Mouse (Mus musculus): ENCODE measurements around the gene Vegfa. TPM values are rescaled to one million over a fixed set of nuclear protein-coding genes. Genes with fewer than 3 reads are reported as not detected.

Gene Vegfa
- polyA plus RNA-seq, 1 experiment from 2014 or later = 7.7 TPM

DNA sequence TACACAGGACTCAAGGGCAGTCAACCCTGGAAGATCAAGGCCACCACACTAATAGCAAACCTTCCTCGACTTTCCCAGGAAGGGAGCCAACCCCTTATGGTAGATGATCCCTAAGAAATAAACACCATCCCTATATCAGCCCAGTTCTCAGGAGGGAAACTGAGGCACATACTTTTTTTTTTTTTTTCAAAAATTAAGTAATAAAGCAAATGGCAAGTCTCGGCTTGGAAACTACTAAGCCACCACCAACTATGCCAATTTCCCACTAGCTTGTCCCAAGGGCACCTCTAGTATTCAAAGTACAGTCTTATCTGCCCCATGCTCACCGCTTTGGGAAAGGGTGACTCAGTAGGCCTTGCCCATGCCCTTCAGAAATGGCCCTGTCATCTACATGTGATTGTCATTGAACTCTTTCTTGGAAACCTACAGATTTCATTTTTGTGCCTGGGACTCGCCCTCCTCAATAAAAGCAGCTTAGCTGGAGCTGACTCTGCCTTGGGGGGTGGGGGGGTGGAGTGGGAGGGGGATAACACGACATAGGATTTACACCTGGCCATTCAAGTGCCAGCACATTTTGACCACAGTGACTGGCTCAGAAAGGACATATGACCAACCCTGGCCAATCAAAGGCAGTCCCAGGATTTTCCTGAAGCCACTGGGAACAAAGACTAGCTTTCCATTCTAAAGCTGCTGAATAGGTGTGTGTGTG is 43.5 kb upstream of the Vegfa start:
- 74% methylated on average over 5 of the region's 5 CpGs for WGBS
- no peak for ATAC-seq (ENCODE audit: insufficient read depth)
- Histone ChIP-seq H3K9ac (no peak overlapping the region), H3K4me3 (ENCODE audit: low read depth, low read length) (no peak overlapping the region), H3K36me3 (ENCODE audit: insufficient read depth) (no peaks in the 10 kb centered on the region), H3K27ac (ENCODE audit: low read depth) (no peak overlapping the region), H3K9me3 (ENCODE audit: low read depth, low read length) (0 out of 2 replicates have a peak, but pooled peaks cover 4% of the 10 kb centered on the region), H3K4me1 (ENCODE audit: insufficient read depth) (peaks cover 14% of the 10 kb centered on the region), H3K27me3 (ENCODE audit: insufficient read depth, low read length) (no peaks in the 10 kb centered on the region), H3K4me2 (no peak overlapping the region)
- DNase-seq = no peak
- TF ChIP-seq CTCF (IDR thresholded peaks at IDR 0.05; ENCODE audit: low read depth) = no peak

DNA sequence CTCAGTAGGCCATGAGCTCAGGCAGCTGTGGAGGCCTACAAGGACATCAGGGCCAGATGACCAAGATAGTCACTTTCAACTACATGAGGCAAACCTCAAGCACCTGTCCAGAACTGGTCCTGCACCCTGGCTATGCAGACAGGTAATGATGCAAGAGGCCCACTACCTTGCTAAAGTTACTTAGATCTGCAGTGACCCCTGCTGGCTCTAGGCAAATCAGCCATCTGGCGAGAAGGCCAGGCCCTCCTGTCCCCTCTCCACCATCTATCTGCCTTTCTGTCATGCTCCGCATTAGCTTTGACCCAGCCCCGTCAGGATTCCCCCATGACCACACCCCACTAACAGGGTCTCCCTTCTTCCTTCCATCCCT is 42.9 kb upstream of the Vegfa start:
- Histone ChIP-seq H3K9me3 (ENCODE audit: low read depth, low read length) (0 out of 2 replicates have a peak, but pooled peaks cover 4% of the 10 kb centered on the region), H3K4me1 (ENCODE audit: insufficient read depth) (peaks cover 14% of the 10 kb centered on the region), H3K27me3 (ENCODE audit: insufficient read depth, low read length) (no peaks in the 10 kb centered on the region), H3K27ac (ENCODE audit: low read depth) (no peak overlapping the region), H3K9ac (no peak overlapping the region), H3K36me3 (ENCODE audit: insufficient read depth) (no peaks in the 10 kb centered on the region), H3K4me3 (ENCODE audit: low read depth, low read length) (no peak overlapping the region), H3K4me2 (no peak overlapping the region)
- ATAC-seq (ENCODE audit: insufficient read depth) (no peak), DNase-seq (peak; percentile 77)
- 43% methylated on average over 3 of the region's 3 CpGs for WGBS
- TF ChIP-seq CTCF (IDR thresholded peaks at IDR 0.05; ENCODE audit: low read depth) = peak; percentile 74

DNA sequence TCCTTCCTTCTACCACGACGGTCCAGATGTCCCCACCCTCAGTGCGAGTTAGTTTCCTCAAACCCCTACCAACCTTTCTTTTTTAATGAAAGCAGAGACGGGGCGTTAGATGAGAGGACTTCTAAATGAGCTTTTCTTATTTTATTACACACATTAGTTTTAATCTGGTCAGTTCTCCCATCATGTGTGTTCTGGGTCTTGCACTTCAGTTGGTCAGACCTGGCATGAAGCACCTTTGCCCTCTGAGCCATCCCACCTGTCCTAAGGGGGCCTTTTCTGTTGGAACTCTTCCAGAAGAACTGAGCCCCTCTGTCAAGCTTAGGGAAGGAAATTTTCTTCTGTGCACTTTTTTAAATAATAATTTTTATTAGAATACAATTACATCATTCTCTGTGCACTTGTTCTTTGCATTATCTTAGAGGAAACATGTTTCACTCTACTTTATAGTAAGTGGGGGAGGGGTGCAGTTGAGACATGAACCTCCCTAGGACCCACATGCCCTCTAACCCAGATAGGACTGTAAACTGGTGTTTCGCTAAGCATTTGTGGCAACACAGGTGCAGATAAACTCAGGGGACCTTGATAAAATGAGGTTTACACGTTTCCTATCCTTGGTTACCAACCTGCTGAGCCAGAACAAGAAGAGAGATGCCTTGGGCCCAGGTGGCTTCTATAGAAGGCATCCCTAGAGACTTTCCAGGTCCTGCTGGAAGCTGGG is 42.4 kb upstream of the Vegfa start:
- no peak for ATAC-seq (ENCODE audit: insufficient read depth)
- Histone ChIP-seq H3K4me1 (ENCODE audit: insufficient read depth) (peaks cover 14% of the 10 kb centered on the region), H3K4me2 (peak overlapping the region; percentile 57), H3K9me3 (ENCODE audit: low read depth, low read length) (0 out of 2 replicates have a peak, but pooled peaks cover 4% of the 10 kb centered on the region), H3K27ac (ENCODE audit: low read depth) (0 out of 2 replicates have a peak overlapping the region, but pooled peaks have one; percentile 19), H3K27me3 (ENCODE audit: insufficient read depth, low read length) (no peaks in the 10 kb centered on the region), H3K36me3 (ENCODE audit: insufficient read depth) (no peaks in the 10 kb centered on the region), H3K9ac (peak overlapping the region; percentile 17; the same call in 1 of the 2 replicates), H3K4me3 (ENCODE audit: low read depth, low read length) (peak overlapping the region; percentile 23)
- no peak for DNase-seq
- 36% methylated on average over 7 of the region's 7 CpGs for WGBS
- TF ChIP-seq CTCF (IDR thresholded peaks at IDR 0.05; ENCODE audit: low read depth) = no peak

DNA sequence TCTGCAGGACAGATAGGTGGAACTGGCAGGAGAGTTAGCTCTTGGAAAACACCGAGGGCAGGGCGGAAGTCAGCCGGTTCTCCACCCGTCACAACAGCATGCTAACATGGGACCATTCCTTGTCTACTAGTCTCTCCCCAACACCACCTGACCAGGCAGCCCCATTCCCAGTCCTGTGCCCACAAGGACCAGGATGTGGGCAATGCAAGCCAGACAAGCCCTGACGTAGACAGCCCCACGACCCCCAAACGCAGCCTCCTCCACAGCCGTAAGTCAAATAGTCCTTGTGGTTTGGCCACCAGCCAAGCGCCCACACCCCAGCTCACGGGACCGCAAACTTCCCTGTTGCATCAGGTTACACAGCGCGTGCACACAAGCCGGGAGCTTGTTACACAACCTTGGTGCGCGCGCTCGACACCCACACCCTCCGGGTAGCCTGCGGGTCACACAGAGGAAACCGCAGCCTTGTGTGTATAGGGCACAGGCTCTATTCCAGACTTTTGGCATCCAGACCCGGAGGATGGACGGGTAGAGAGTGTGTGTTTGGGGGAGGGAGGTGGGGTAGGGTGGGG is 41.6 kb upstream of the Vegfa start:
- peak; percentile 86 for ATAC-seq (ENCODE audit: insufficient read depth)
- Histone ChIP-seq H3K9ac (peak overlapping the region; percentile 17; the same call in 1 of the 2 replicates), H3K27ac (ENCODE audit: low read depth) (peak overlapping the region; percentile 19; the same call in 1 of the 2 replicates)

DNA sequence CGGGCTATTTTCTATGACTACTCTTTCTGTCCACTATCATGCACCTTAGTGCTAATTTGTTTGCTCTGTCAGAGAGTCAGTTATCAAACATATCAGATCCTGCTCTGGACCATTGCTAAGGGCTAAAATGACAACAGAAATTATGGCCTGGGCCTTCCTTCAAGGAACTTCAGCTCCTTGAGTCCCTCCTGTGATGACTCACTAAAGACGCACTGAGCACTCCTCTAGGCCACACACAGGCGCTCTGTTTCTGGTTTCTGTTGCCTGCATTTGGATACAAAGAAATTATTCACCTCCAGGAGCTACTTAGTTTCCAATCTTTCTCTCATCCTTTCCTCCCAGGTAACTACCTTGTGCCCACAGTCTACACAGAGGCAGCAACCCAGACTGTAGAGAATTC is 39.4 kb upstream of the Vegfa start:
- Histone ChIP-seq H3K36me3 (ENCODE audit: insufficient read depth) (no peaks in the 10 kb centered on the region), H3K4me3 (ENCODE audit: low read depth, low read length) (no peak overlapping the region), H3K4me2 (no peak overlapping the region), H3K27ac (ENCODE audit: low read depth) (no peak overlapping the region), H3K9me3 (ENCODE audit: low read depth, low read length) (no peaks in the 10 kb centered on the region), H3K9ac (no peak overlapping the region), H3K4me1 (ENCODE audit: insufficient read depth) (peaks cover 14% of the 10 kb centered on the region), H3K27me3 (ENCODE audit: insufficient read depth, low read length) (no peaks in the 10 kb centered on the region)
- ATAC-seq (ENCODE audit: insufficient read depth) (no peak), DNase-seq (no peak)
- TF ChIP-seq CTCF (IDR thresholded peaks at IDR 0.05; ENCODE audit: low read depth) = no peak
- WGBS = 73% methylated on average over 3 of the region's 3 CpGs

More for the DNA sequence above, 41.6 kb upstream of the Vegfa start:
- H3K4me2 ChIP-seq = peak overlapping the region; percentile 57
- peak overlapping the region; percentile 23 for H3K4me3 ChIP-seq (ENCODE audit: low read depth, low read length)
- TF ChIP-seq CTCF (IDR thresholded peaks at IDR 0.05; ENCODE audit: low read depth) = no peak
- H3K36me3 ChIP-seq (ENCODE audit: insufficient read depth) = no peaks in the 10 kb centered on the region
- no peaks in the 10 kb centered on the region for H3K27me3 ChIP-seq (ENCODE audit: insufficient read depth, low read length)
- WGBS = 12% methylated on average over 23 of the region's 23 CpGs
- H3K4me1 ChIP-seq (ENCODE audit: insufficient read depth) = peaks cover 14% of the 10 kb centered on the region
- 0 out of 2 replicates have a peak, but pooled peaks cover under 1% of the 10 kb centered on the region for H3K9me3 ChIP-seq (ENCODE audit: low read depth, low read length)
- peak; percentile 94 for DNase-seq

DNA sequence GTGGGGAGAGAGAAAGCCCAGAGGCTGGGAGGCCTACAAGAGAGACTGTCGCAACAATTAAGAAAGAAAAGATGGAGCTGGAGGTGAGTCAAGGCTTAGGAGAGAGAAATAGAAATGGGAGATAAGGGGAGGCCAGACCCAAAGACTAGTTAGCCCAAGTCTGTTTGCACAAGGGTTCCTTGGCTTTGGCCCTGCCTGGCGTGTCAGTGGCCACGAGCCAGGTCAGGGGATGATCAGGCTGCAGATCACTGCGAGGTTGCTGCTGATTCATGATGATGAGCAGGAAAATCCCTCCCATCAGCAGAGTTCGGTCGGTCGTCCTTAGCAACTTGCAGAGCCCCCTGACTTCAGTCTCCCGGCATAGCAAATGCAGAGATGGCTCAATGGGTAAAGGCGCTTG is 37.9 kb upstream of the Vegfa start:
- WGBS = 60% methylated on average over 9 of the region's 9 CpGs

DNA sequence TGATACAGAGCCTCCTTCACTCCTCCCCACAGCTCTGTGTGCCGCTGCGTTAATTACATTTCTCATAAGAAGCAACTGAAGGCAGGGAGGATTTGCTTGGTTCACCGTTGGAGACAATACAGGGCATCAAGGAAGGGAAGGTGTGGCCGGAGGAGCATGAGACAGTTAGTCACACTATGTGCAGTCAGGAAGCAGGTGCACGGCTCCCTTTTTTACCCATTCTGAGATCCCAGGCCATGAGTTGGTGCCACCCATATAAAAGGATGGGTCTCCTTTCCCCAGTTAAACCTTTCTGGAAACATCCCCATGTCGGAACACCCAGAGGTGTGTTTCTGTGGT is 31.8 kb upstream of the Vegfa start:
- TF ChIP-seq CTCF (IDR thresholded peaks at IDR 0.05; ENCODE audit: low read depth) = no peak
- Histone ChIP-seq H3K36me3 (ENCODE audit: insufficient read depth) (no peaks in the 10 kb centered on the region), H3K27ac (ENCODE audit: low read depth) (peak overlapping the region; percentile 58; the same call in 1 of the 2 replicates), H3K9me3 (ENCODE audit: low read depth, low read length) (no peaks in the 10 kb centered on the region), H3K9ac (no peak overlapping the region), H3K4me1 (ENCODE audit: insufficient read depth) (0 out of 2 replicates have a peak, but pooled peaks cover 6% of the 10 kb centered on the region), H3K4me3 (ENCODE audit: low read depth, low read length) (no peak overlapping the region), H3K4me2 (peak overlapping the region; percentile 27; the same call in 1 of the 2 replicates), H3K27me3 (ENCODE audit: insufficient read depth, low read length) (no peaks in the 10 kb centered on the region)
- WGBS = 37% methylated on average over 6 of the region's 6 CpGs
- ATAC-seq (ENCODE audit: insufficient read depth) = no peak
- DNase-seq = no peak

More for the DNA sequence above, 37.9 kb upstream of the Vegfa start:
- H3K4me1 ChIP-seq (ENCODE audit: insufficient read depth) = peaks cover 14% of the 10 kb centered on the region
- H3K4me2 ChIP-seq = no peak overlapping the region
- no peaks in the 10 kb centered on the region for H3K27me3 ChIP-seq (ENCODE audit: insufficient read depth, low read length)
- H3K4me3 ChIP-seq (ENCODE audit: low read depth, low read length) = no peak overlapping the region
- no peak for TF ChIP-seq CTCF (IDR thresholded peaks at IDR 0.05; ENCODE audit: low read depth)
- H3K27ac ChIP-seq (ENCODE audit: low read depth) = no peak overlapping the region
- no peak for ATAC-seq (ENCODE audit: insufficient read depth)
- H3K36me3 ChIP-seq (ENCODE audit: insufficient read depth) = no peaks in the 10 kb centered on the region
- H3K9me3 ChIP-seq (ENCODE audit: low read depth, low read length) = no peaks in the 10 kb centered on the region
- DNase-seq = peak; percentile 15
- no peak overlapping the region for H3K9ac ChIP-seq
